8 mouse cellular contexts compared by ENCODE assay signal in the genomic region with DNA sequence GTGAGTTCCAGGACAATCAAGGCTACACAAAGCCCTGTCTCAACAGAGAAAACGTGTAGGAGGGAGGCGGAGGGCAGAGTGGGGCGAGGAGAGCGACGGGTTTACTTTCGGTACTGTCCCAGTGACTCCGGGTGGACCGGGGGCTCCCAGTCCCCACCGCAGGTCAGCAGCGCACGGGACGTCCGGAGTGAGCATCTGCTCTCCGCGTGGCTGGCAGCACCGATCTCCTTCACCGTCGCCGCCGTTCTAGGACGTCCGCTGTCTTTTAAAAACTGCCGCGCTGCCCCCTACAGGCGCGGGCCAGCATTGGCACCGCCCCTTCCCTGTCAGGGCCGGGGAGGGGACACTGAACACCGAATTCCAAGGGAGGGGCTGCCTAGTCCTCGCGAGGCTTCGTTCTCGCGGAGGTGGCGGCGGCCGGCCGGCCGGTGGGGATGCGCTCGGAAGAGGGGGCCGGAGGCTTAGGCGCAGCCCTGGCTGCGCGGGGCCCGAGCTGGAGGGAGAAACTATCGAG. TPM values are rescaled to one million over a fixed set of nuclear protein-coding genes. Genes with fewer than 3 reads are reported as not detected.
DNase-seq lines count a peak whose midpoint lies in the region; ATAC-seq and TF ChIP-seq lines count a peak whose summit lies in the region.

A gene (plus strand): TSS at position 366 of the 514 bp plus-strand sequence.

- TF ChIP-seq CTCF in bone marrow, adult 2 months (IDR thresholded peaks at IDR 0.05; ENCODE audit: control insufficient read depth, insufficient read depth, low read length), result peak; percentile 74

- H3K4me1 ChIP-seq in bone marrow, adult 2 months (ENCODE audit: control insufficient read depth, insufficient read depth, low read length), result peaks cover 1% of the 10 kb centered on the region; the same call in 1 of the 2 replicates
- H3K4me1 ChIP-seq in embryonic facial prominence, embryonic 15.5 days, result peaks cover 11% of the 10 kb centered on the region
- H3K4me1 ChIP-seq in kidney, embryonic 14.5 days (ENCODE audit: control insufficient read depth, insufficient read depth, low read length), result peaks cover 12% of the 10 kb centered on the region
- peaks cover 17% of the 10 kb centered on the region for H3K4me1 ChIP-seq in limb, embryonic 15.5 days

- peak; percentile 59; the same call in 1 of the 2 replicates for TF ChIP-seq POLR2A in bone marrow, adult 2 months (IDR thresholded peaks at IDR 0.05; ENCODE audit: borderline replicate concordance, control insufficient read depth, low read depth, low read length)

- peak within 1 kb of the TSS; percentile 88 for H3K4me2 ChIP-seq in embryonic facial prominence, embryonic 15.5 days (replicated peaks)
- H3K4me2 ChIP-seq in kidney, embryonic 14.5 days (replicated peaks; ENCODE audit: low read depth, low read length), result peak within 1 kb of the TSS; percentile 79
- peak within 1 kb of the TSS; percentile 81 for H3K4me2 ChIP-seq in limb, embryonic 15.5 days

- peak; percentile 94 for ATAC-seq in embryonic facial prominence, embryonic 15.5 days (ENCODE audit: insufficient number of reproducible peaks, low FRiP score, low TSS enrichment, low read depth)
- ATAC-seq in kidney, embryonic 14.5 days (ENCODE audit: low FRiP score, low TSS enrichment), result peak; percentile 94
- ATAC-seq in limb, embryonic 15.5 days (ENCODE audit: insufficient number of reproducible peaks, low FRiP score, low TSS enrichment, low read depth), result peak; percentile 94

- peak; percentile 96 for DNase-seq in 416B (ENCODE audit: low read depth)
- DNase-seq in heart, adult 9 months (ENCODE audit: low spot score in 2 of 2), result peak; percentile 90
- peak; percentile 79 to 89 for DNase-seq in monocyte, adult 2 months (ENCODE audit: low read depth in 1 of 2, low spot score in 2 of 2)
- peak; percentile 92 to 93 for DNase-seq in spleen, postnatal 36 days (ENCODE audit: low spot score in 2 of 2)

- H3K27ac ChIP-seq in bone marrow, adult 2 months (ENCODE audit: control insufficient read depth, insufficient read depth, low read depth, low read length, poor library complexity), result peak within 1 kb of the TSS; percentile 99
- H3K27ac ChIP-seq in embryonic facial prominence, embryonic 15.5 days (replicated peaks), result peak within 1 kb of the TSS; percentile 98
- H3K27ac ChIP-seq in kidney, embryonic 14.5 days (ENCODE audit: low read depth, low read length), result peak within 1 kb of the TSS; percentile 96
- peak within 1 kb of the TSS; percentile 98 for H3K27ac ChIP-seq in limb, embryonic 15.5 days

- H3K9me3 ChIP-seq in embryonic facial prominence, embryonic 15.5 days (replicated peaks), result no peaks in the 10 kb centered on the region
- no peaks in the 10 kb centered on the region for H3K9me3 ChIP-seq in kidney, embryonic 14.5 days (ENCODE audit: control insufficient read depth, low read length)
- no peaks in the 10 kb centered on the region for H3K9me3 ChIP-seq in limb, embryonic 15.5 days

- under 1% methylated on average over 47 of the region's 47 CpGs for WGBS in bone marrow, adult 2 months
- WGBS in embryonic facial prominence, embryonic 15.5 days, result under 1% methylated on average over 47 of the region's 47 CpGs
- under 1% methylated on average over 44 of the region's 47 CpGs for WGBS in kidney, embryonic 14.5 days
- WGBS in limb, embryonic 15.5 days, result under 1% methylated on average over 47 of the region's 47 CpGs

- H3K4me3 ChIP-seq in bone marrow, adult 2 months (replicated peaks; ENCODE audit: control insufficient read depth, low read depth, low read length), result peak within 1 kb of the TSS; percentile 98
- H3K4me3 ChIP-seq in embryonic facial prominence, embryonic 15.5 days (replicated peaks), result peak within 1 kb of the TSS; percentile 62
- peak within 1 kb of the TSS; percentile 69 for H3K4me3 ChIP-seq in kidney, embryonic 14.5 days (ENCODE audit: low read length)
- H3K4me3 ChIP-seq in limb, embryonic 15.5 days, result peak within 1 kb of the TSS; percentile 77

- H3K9ac ChIP-seq in embryonic facial prominence, embryonic 15.5 days, result peak within 1 kb of the TSS; percentile 93
- H3K9ac ChIP-seq in kidney, embryonic 14.5 days (ENCODE audit: low read depth, low read length), result peak within 1 kb of the TSS; percentile 94
- peak within 1 kb of the TSS; percentile 84 for H3K9ac ChIP-seq in limb, embryonic 15.5 days

- no peaks in the 10 kb centered on the region for H3K27me3 ChIP-seq in embryonic facial prominence, embryonic 15.5 days
- H3K27me3 ChIP-seq in kidney, embryonic 14.5 days (ENCODE audit: control insufficient read depth, insufficient read depth, low read length), result no peaks in the 10 kb centered on the region
- no peaks in the 10 kb centered on the region for H3K27me3 ChIP-seq in limb, embryonic 15.5 days

- peaks cover 42% of the 10 kb centered on the region for H3K36me3 ChIP-seq in embryonic facial prominence, embryonic 15.5 days
- H3K36me3 ChIP-seq in kidney, embryonic 14.5 days (ENCODE audit: control insufficient read depth, insufficient read depth, low read length), result peaks cover 27% of the 10 kb centered on the region
- H3K36me3 ChIP-seq in limb, embryonic 15.5 days, result peaks cover 31% of the 10 kb centered on the region

RNA-seq across cellular contexts. Expression of the gene that starts here (rescaled TPM):
- 17.5 and 19.9 TPM in 2 replicates for polyA plus RNA-seq in bone marrow, adult 2 months (2011; ENCODE audit: insufficient read depth, insufficient read length, low replicate concordance, missing spikeins)
- 39.9 and 42.8 TPM in 2 replicates for polyA plus RNA-seq in embryonic facial prominence, embryonic 15.5 days (2015; fragmentation: Nextera tagmentation; extraction: Ambion mirVana)
- 41.1 and 46.9 TPM in 2 replicates for polyA plus RNA-seq in kidney, embryonic 14.5 days (2014; fragmentation: Nextera tagmentation; extraction: Ambion mirVana)
- polyA plus RNA-seq in limb, embryonic 15.5 days (2015; fragmentation: Nextera tagmentation; extraction: Ambion mirVana), result 39.2 and 40.9 TPM in 2 replicates

Comparison
In these comparisons a context has a peak if more than half of its experiments do, and no peak if none do; other contexts are left out.
1. Peak in every context shown above with its lines: DNase-seq, ATAC-seq, H3K4me3 ChIP-seq and H3K27ac ChIP-seq.